Mouse (Mus musculus) kidney, postnatal 14 days (tissue): ENCODE data around the gene Olfr1338.
"Not testable (repeated sequence)": the region's sequence is repeated elsewhere in the genome, so short reads cannot be mapped to it uniquely, and the experiment has no call there.

Source experiments
- DNase-seq: peaks from one replicate; pipeline ENCODE4 v3.0.0; 2022; ENCODE audit warnings: mixed read lengths

Gene Olfr1338

DNA sequence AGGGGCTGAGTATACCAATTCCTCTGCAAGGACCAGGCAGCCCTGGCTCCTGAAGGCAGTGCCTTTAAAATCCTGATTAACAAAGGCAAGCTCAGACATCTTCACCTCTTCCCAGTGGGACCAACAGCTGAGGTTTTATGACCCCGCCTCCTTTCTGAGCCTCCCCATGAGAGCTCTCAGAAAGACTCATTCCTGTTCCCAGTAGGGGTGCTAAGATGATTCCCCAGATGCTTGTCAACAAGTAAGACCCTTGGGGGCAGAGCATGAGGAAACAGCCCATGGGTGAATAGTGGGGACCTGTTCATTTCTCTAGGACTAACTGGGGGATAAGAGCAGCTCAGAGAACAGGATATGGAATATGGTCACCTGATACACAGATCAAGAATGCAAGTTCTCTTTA is at the start of gene Olfr1338:
TSS of gene Olfr1338 (minus strand) at position 101 of the 400 bp plus-strand sequence.
- no peak for DNase-seq

DNA sequence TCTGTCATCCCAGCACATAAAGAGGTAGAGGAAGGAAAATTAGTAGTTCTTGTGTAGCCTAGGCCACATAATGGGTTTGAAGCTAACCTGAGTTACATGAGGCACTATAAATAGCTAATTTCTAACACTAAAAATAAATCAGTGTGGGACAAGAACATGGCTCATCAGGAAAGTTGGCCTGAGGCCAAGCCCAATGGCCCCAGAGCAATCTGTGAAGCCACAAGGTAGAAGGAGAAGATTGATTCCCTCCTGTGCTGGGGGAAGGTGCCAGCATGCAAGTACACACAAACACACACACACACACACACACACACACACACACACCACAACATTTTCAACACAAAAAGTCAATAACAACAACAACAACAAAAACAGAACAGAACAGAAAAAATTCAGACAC is 34.3 kb upstream of the Olfr1338 start:
- DNase-seq = not testable (repeated sequence)

GRCm38 (mm10) chr4:118782486-118782885 is 23.9 kb upstream of the Olfr1338 start, which contains the start of gene Olfr1337:
Gene Olfr1337, minus strand, starts transcription at chr4:118782586.
- no peak for DNase-seq

- DNase-seq = no peak
Observed at GRCm38 (mm10) chr4:118741881-118742280, 16.7 kb downstream of the Olfr1338 start.

DNA sequence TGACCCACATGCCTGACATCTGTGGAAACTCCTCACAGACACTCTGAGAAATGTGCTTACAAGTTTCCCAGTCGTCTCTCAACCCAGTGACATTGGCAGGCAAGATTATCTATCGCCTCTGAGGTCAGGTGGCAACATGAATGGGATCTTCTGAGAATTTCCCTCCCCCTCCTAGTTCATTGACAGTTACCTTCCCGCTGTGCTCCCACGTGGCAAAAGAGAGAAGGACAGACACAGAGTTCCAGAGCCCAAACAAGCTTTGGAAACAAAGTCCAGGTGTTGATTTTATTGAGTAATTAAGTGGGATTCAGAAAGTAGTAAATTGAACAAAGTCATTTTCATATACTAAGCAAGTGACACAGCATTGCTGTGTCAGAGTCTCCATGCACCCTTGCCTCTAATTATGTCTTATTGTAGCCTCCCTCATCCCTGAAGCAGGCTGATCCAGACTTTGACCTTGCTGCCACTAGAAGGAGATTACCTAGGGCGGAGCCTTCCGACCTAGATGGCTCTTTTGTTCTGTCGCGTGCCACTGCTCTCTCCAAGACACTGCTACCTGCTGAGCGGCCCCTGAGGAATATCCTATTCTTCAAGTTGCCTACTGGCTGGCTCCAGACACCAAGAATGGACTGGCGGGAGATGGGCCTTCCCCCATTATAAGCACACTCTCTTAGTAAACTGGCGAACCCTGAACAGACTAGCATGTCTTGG is 17.4 kb downstream of the Olfr1338 start:
- DNase-seq = no peak

GRCm38 (mm10) chr4:118739574-118739973 is 19.0 kb downstream of the Olfr1338 start:
- DNase-seq = no peak

DNA sequence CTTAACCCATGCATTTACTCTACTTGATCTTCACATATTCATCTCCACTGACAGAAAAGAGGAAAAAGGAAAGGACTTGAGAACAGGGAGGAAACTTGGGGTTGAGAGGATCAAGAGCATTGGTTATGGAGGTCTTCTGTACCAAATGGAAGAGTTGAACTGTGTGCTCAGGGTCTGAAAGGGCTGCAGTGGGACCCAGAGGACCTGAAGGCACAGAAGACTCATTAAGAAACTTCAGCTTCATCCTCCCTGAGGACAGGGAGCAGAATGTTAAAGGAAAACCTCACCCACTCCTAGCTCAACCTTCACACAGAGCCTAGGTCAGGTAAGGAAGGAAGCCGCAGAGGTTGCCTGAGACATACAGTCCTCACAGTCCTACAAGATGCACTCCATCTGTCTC is 26.7 kb downstream of the Olfr1338 start, which contains the start of gene Olfr1339:
TSS of gene Olfr1339 (plus strand) at position 301 of the 400 bp plus-strand sequence.
- no peak for DNase-seq

GRCm38 (mm10) chr4:118721742-118722483 is 36.6 kb downstream of the Olfr1338 start:
- peak; percentile 10 for DNase-seq

GRCm38 (mm10) chr4:118719838-118720237 is 38.7 kb downstream of the Olfr1338 start, which contains the start of gene Olfr1340:
Gene Olfr1340, plus strand, starts transcription at chr4:118720138.
- no peak for DNase-seq

DNA sequence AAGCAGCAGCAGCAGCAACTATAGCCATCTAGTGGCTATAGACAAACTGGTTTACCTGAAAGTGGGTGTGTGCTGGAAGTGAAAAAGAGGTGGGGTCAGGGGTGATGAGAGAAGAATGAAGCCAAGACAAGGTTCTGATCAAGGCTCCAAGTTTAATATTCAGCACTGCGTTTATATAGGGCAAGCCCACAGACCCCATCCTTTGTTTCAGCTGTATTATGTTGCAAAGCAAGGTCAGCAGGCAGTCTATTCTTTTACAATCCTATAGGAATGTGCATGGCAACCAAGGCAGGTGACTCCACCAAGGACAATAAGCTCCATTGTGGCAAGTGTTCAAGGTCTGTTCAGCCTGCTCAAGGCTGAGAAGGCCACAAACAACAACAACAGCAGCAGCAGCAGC is 46.9 kb downstream of the Olfr1338 start:
- no peak for DNase-seq

- no peak for DNase-seq
Observed at GRCm38 (mm10) chr4:118708086-118708485, 50.5 kb downstream of the Olfr1338 start.

DNA sequence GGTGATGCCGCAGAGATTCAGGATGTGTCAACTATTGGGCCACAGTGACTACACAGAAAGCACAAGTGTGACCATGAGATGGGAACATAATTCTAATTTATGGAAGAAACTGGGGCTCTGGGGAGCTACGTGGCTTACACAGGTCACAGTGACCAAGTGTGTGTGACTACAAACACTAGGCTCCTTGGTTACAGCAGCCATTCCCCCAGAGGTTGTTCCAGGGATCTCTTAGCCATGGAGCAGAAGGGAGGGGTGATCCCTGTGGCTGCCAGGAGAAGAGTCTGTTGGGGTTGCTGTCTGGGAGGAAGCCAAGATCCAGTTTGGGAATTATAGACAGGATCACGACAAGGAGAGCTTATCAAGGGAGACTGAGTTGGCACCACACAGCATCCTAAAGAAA is 55.3 kb downstream of the Olfr1338 start, which contains the start of gene Olfr1341:
TSS of gene Olfr1341 (plus strand) at position 301 of the 400 bp plus-strand sequence.
- no peak for DNase-seq
